20 mouse cellular contexts compared by ENCODE assay signal in genomic region chr2:166167387-166167786, GRCm38 (mm10). TPM values are rescaled to one million over a fixed set of nuclear protein-coding genes. Genes with fewer than 3 reads are reported as not detected.
DNase-seq lines count a peak whose midpoint lies in the region; ATAC-seq and TF ChIP-seq lines count a peak whose summit lies in the region.
"Had no signal": no experiment of that assay in that cellular context is flagged by ENCODE, and none has a peak within 500 bp of the region (broad histone marks: within the 10 kb centered on the region; RNA-seq: fewer than 3 reads in every experiment).

No protein-coding gene starts in this region.

- no peak overlapping the region for H3K4me2 ChIP-seq in forebrain, embryonic 15.5 days (replicated peaks)
- H3K4me2 ChIP-seq: hindbrain, embryonic 14.5 days; liver, embryonic 13.5 days; midbrain, embryonic 13.5 days; neural tube, embryonic 13.5 days had no signal

- H3K9me3 ChIP-seq in forebrain, embryonic 10.5 days, result no peaks in the 10 kb centered on the region
- no peaks in the 10 kb centered on the region for H3K9me3 ChIP-seq in forebrain, embryonic 15.5 days
- H3K9me3 ChIP-seq: liver, embryonic 13.5 days; midbrain, embryonic 13.5 days; neural tube, embryonic 13.5 days had no signal

- H3K27ac ChIP-seq in forebrain, embryonic 10.5 days, result peak overlapping the region; percentile 42
- H3K27ac ChIP-seq in forebrain, embryonic 15.5 days (replicated peaks), result no peak overlapping the region
- no peak overlapping the region for H3K27ac ChIP-seq in heart, adult 2 months
- H3K27ac ChIP-seq: hindbrain, embryonic 14.5 days; kidney, postnatal 0 days; liver, embryonic 13.5 days; midbrain, embryonic 13.5 days; neural tube, embryonic 13.5 days had no signal

- ATAC-seq in forebrain, embryonic 15.5 days (replicated peaks), result no peak
- 0 out of 2 replicates have a peak, but pooled peaks have one; percentile 27 for ATAC-seq in common myeloid progenitor, adult 5-6 weeks (replicated peaks; ENCODE audit: low read depth, poor library complexity, severe bottlenecking)
- ATAC-seq: activated CD4-positive, CD25-positive, alpha-beta regulatory T cell, adult 4 months; forebrain, postnatal 0 days; midbrain, embryonic 13.5 days had no signal

- no peak overlapping the region for H3K9ac ChIP-seq in forebrain, embryonic 15.5 days (replicated peaks)
- no peak overlapping the region for H3K9ac ChIP-seq in heart, adult 2 months (ENCODE audit: low read depth, low read length)
- H3K9ac ChIP-seq: forebrain, postnatal 0 days; hindbrain, embryonic 14.5 days; liver, embryonic 13.5 days; midbrain, embryonic 13.5 days; neural tube, embryonic 13.5 days had no signal

- 89% methylated on average over 2 of the region's 2 CpGs for WGBS in forebrain, embryonic 10.5 days
- 96% methylated on average over 2 of the region's 2 CpGs for WGBS in forebrain, embryonic 15.5 days
- WGBS in heart, adult 2 months, result 66% methylated on average over 2 of the region's 2 CpGs

- H3K4me1 ChIP-seq in forebrain, embryonic 10.5 days, result peaks cover 66% of the 10 kb centered on the region
- H3K4me1 ChIP-seq in forebrain, embryonic 15.5 days, result peaks cover 12% of the 10 kb centered on the region; the same call in 1 of the 2 replicates
- no peaks in the 10 kb centered on the region; the same call in 1 of the 2 replicates for H3K4me1 ChIP-seq in heart, adult 2 months (ENCODE audit: control insufficient read depth, insufficient read depth, low read length)
- H3K4me1 ChIP-seq: liver, embryonic 13.5 days had no signal

- DNase-seq in forebrain, embryonic 10.5 days (ENCODE audit: extremely low spot score, low spot score), result no peak
- no peak for DNase-seq in ovary, postnatal 14 days (ENCODE audit: low spot score)
- no peak for DNase-seq in heart, adult 2 months
- no peak for DNase-seq in thymus, postnatal 4 days
- DNase-seq: cerebellum, adult 18-20 months; forebrain, postnatal 0 days; gastrocnemius, postnatal 14 days; kidney, adult 2 months; layer of hippocampus, adult 9-11 months; liver, embryonic 13.5 days; lung, adult 2 months; thymus, postnatal 14 days had no signal

- TF ChIP-seq POLR2A in heart, adult 2 months (IDR thresholded peaks at IDR 0.05; ENCODE audit: insufficient read depth, low read depth, low read length), result no peak

- H3K27me3 ChIP-seq in forebrain, embryonic 10.5 days (ENCODE audit: poor library complexity, severe bottlenecking), result peaks cover 81% of the 10 kb centered on the region
- 0 out of 2 replicates have a peak, but pooled peaks cover 13% of the 10 kb centered on the region for H3K27me3 ChIP-seq in forebrain, embryonic 15.5 days
- no peaks in the 10 kb centered on the region for H3K27me3 ChIP-seq in C2C12 (ENCODE audit: control insufficient read depth, insufficient read depth, insufficient read length)
- H3K27me3 ChIP-seq in heart, adult 2 months (ENCODE audit: control insufficient read depth, insufficient read depth, low read length), result no peaks in the 10 kb centered on the region
- H3K27me3 ChIP-seq: liver, embryonic 13.5 days had no signal

- H3ac ChIP-seq in C2C12 (ENCODE audit: control insufficient read depth, insufficient read length, low read depth), result no peak overlapping the region

- TF ChIP-seq CTCF in C2C12 (IDR thresholded peaks at IDR 0.05; ENCODE audit: control insufficient read depth, insufficient read depth, insufficient read length), result no peak
- TF ChIP-seq CTCF in heart, adult 2 months (IDR thresholded peaks at IDR 0.05), result no peak

- no peak overlapping the region for H3K4me3 ChIP-seq in forebrain, embryonic 10.5 days
- H3K4me3 ChIP-seq in forebrain, embryonic 15.5 days, result no peak overlapping the region
- no peak overlapping the region for H3K4me3 ChIP-seq in C2C12 (ENCODE audit: insufficient read depth, poor library complexity, severe bottlenecking)
- no peak overlapping the region for H3K4me3 ChIP-seq in heart, adult 2 months
- H3K4me3 ChIP-seq: liver, embryonic 13.5 days; midbrain, embryonic 13.5 days; neural tube, embryonic 13.5 days had no signal

- no peaks in the 10 kb centered on the region for H3K79me3 ChIP-seq in C2C12 (ENCODE audit: low read depth)

- no peaks in the 10 kb centered on the region for H3K79me2 ChIP-seq in C2C12 (ENCODE audit: control insufficient read depth, insufficient read depth)
- H3K79me2 ChIP-seq in heart, adult 2 months (replicated peaks; ENCODE audit: control insufficient read depth, insufficient read depth, low read length), result no peaks in the 10 kb centered on the region

- H3K36me3 ChIP-seq in forebrain, embryonic 10.5 days (replicated peaks), result no peaks in the 10 kb centered on the region
- H3K36me3 ChIP-seq in forebrain, embryonic 15.5 days, result no peaks in the 10 kb centered on the region
- no peaks in the 10 kb centered on the region for H3K36me3 ChIP-seq in C2C12 (ENCODE audit: control insufficient read depth, insufficient read depth)
- H3K36me3 ChIP-seq in heart, adult 2 months (ENCODE audit: control insufficient read depth, insufficient read depth, low read length), result no peaks in the 10 kb centered on the region
- H3K36me3 ChIP-seq: liver, embryonic 13.5 days; midbrain, embryonic 13.5 days; neural tube, embryonic 13.5 days had no signal

- intact Hi-C loops in heart, adult 2 months (cut with DNase I), result no loop called here

- TF ChIP-seq EP300 in heart, adult 2 months (IDR thresholded peaks at IDR 0.05; ENCODE audit: insufficient read depth, low read depth, low read length), result no peak

TF ChIP-seq in C2C12, 6 proteins besides CTCF, POLR2A, EP300 and RAD21:
- TF ChIP-seq FOSL1 (IDR thresholded peaks at IDR 0.05; ENCODE audit: insufficient read depth, low read length, poor library complexity, severe bottlenecking), result peak; percentile 54
- TF ChIP-seq MYOG (IDR thresholded peaks at IDR 0.05; ENCODE audit: control insufficient read depth, extremely low read depth, insufficient read length), result no peak

RNA-seq across cellular contexts. Expression of gene Sulf2, which starts 11.9 kb away (rescaled TPM):
- 71.1 and 73.6 TPM in 2 replicates for polyA plus RNA-seq in forebrain, embryonic 10.5 days (2016; fragmentation: Nextera tagmentation; extraction: Ambion mirVana)
- 30.3 and 36.0 TPM in 2 replicates for polyA plus RNA-seq in forebrain, embryonic 15.5 days (2015; fragmentation: Nextera tagmentation; extraction: Ambion mirVana)
- 25.8 TPM for polyA plus RNA-seq in C2C12 (2012; fragmentation: generic; extraction: Trizol)
- total RNA-seq in common myeloid progenitor, adult 5-6 weeks (2017), result 0.41 and 1.1 TPM in 2 replicates
- 10 to 100 TPM; 38.5 to 43.9 TPM for total RNA-seq in heart, adult 2 months (2021)
- polyA plus RNA-seq in heart, adult 2 months (2012; rRNA removed), result 51.0 and 75.1 TPM in 2 replicates
